Mouse (Mus musculus) embryonic fibroblast, embryonic 13.5 days (primary cell): ENCODE data around the gene Nudt1.

Experiments
- CTCF ChIP-seq: IDR thresholded peaks from 2 replicates; pipeline ENCODE4 v1.5.1; 2011; ENCODE audit warnings: mild to moderate bottlenecking, control low read depth, low read length, moderate library complexity, borderline replicate concordance; ENCODE audit not compliant: insufficient read depth
- POLR2A ChIP-seq: IDR thresholded peaks from 2 replicates; pipeline ENCODE4 v1.6.1; 2011; ENCODE audit warnings: low read depth, mild to moderate bottlenecking, control low read depth, low read length, moderate library complexity

DNA sequence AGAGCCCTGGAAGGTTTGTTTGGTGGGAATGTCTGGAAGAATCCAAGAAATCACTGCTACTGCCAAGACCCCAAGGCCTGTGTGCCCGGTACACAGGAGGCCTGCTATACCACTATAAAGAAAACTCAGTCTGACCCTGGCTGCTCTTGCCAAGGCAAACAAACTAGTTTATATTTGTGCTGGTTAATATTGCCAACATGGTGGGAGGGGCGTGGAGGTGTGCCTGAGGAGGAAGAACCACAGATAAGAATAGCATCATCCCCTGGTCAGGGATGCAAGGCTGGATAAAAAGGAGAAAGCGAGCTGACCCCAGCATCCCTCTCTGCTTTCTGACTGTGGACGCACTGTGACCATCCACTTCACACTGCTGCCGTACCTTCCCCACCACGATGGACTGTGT, 30.9 kb downstream of the Nudt1 start:
- TF ChIP-seq CTCF (no peak), POLR2A (no peak)
